Comparison of ENCODE assay signal across 8 mouse cellular contexts in genomic region chr6:66535966-66536365, GRCm38 (mm10). TPM values are rescaled to one million over a fixed set of nuclear protein-coding genes. Genes with fewer than 3 reads are reported as not detected.
A peak's percentile ranks its signal among the peaks of the same experiment; 100 is the strongest.
DNase-seq lines count a peak whose midpoint lies in the region; ATAC-seq and TF ChIP-seq lines count a peak whose summit lies in the region.

No protein-coding gene starts in this region.

- H3K36me3 ChIP-seq in embryonic facial prominence, embryonic 10.5 days (replicated peaks), result peaks cover 40% of the 10 kb centered on the region
- H3K36me3 ChIP-seq in intestine, embryonic 16.5 days (ENCODE audit: control insufficient read depth, insufficient read depth, low read length), result no peaks in the 10 kb centered on the region
- H3K36me3 ChIP-seq in neural tube, embryonic 15.5 days, result no peaks in the 10 kb centered on the region; the same call in 1 of the 2 replicates

- WGBS in embryonic facial prominence, embryonic 10.5 days, result 17% methylated on average over 7 of the region's 7 CpGs
- 11% methylated on average over 7 of the region's 7 CpGs for WGBS in intestine, embryonic 16.5 days
- 16% methylated on average over 7 of the region's 7 CpGs for WGBS in neural tube, embryonic 15.5 days

- no peak for ATAC-seq in intestine, embryonic 16.5 days
- ATAC-seq in neural tube, embryonic 15.5 days (ENCODE audit: low FRiP score), result no peak

- peaks cover 12% of the 10 kb centered on the region for H3K4me1 ChIP-seq in embryonic facial prominence, embryonic 10.5 days
- peaks cover 10% of the 10 kb centered on the region for H3K4me1 ChIP-seq in intestine, embryonic 16.5 days (ENCODE audit: control insufficient read depth, insufficient read depth, low read length)
- peaks cover 14% of the 10 kb centered on the region for H3K4me1 ChIP-seq in neural tube, embryonic 15.5 days

- no peaks in the 10 kb centered on the region for H3K9me3 ChIP-seq in embryonic facial prominence, embryonic 10.5 days
- H3K9me3 ChIP-seq in intestine, embryonic 16.5 days (ENCODE audit: control insufficient read depth, low read length), result no peaks in the 10 kb centered on the region
- no peaks in the 10 kb centered on the region for H3K9me3 ChIP-seq in neural tube, embryonic 15.5 days (replicated peaks)

- no peak overlapping the region for H3K27ac ChIP-seq in left cerebral cortex, adult 2 months
- peak overlapping the region; percentile 95 for H3K27ac ChIP-seq in embryonic facial prominence, embryonic 10.5 days (replicated peaks)
- peak overlapping the region; percentile 88; the same call in 1 of the 2 replicates for H3K27ac ChIP-seq in intestine, embryonic 16.5 days (ENCODE audit: low read length)
- H3K27ac ChIP-seq in neural tube, embryonic 15.5 days (replicated peaks), result peak overlapping the region; percentile 89

- H3K27me3 ChIP-seq in embryonic facial prominence, embryonic 10.5 days (replicated peaks; ENCODE audit: low read depth, poor library complexity, severe bottlenecking), result no peaks in the 10 kb centered on the region
- H3K27me3 ChIP-seq in intestine, embryonic 16.5 days (replicated peaks; ENCODE audit: control insufficient read depth, insufficient read depth, low read length), result no peaks in the 10 kb centered on the region
- no peaks in the 10 kb centered on the region for H3K27me3 ChIP-seq in neural tube, embryonic 15.5 days (replicated peaks)

- H3K4me3 ChIP-seq in left cerebral cortex, adult 2 months, result peak overlapping the region; percentile 68
- H3K4me3 ChIP-seq in embryonic facial prominence, embryonic 10.5 days, result peak overlapping the region; percentile 83
- peak overlapping the region; percentile 62 for H3K4me3 ChIP-seq in intestine, embryonic 16.5 days (ENCODE audit: low read length)
- peak overlapping the region; percentile 62 for H3K4me3 ChIP-seq in neural tube, embryonic 15.5 days (replicated peaks)

- DNase-seq in left cerebral cortex, adult 2 months (ENCODE audit: extremely low spot score in 1 of 2, low spot score in 2 of 2), result no peak
- no peak for DNase-seq in left cerebral cortex, adult 11 months (ENCODE audit: low spot score)
- DNase-seq in embryonic facial prominence, embryonic 10.5 days (ENCODE audit: low spot score), result no peak
- DNase-seq in cerebellum, adult 8-10 months, result no peak
- no peak for DNase-seq in left cerebral cortex, adult 9 months (ENCODE audit: low spot score in 2 of 2)
- DNase-seq in gastrocnemius, adult 18-20 months (ENCODE audit: low spot score), result no peak

- peak overlapping the region; percentile 59 for H3K4me2 ChIP-seq in intestine, embryonic 16.5 days (ENCODE audit: low read depth, low read length)
- peak overlapping the region; percentile 74 for H3K4me2 ChIP-seq in neural tube, embryonic 15.5 days

- peak overlapping the region; percentile 75 for H3K9ac ChIP-seq in intestine, embryonic 16.5 days (ENCODE audit: low read depth, low read length)
- peak overlapping the region; percentile 52 for H3K9ac ChIP-seq in neural tube, embryonic 15.5 days (replicated peaks)

- intact Hi-C loops in left cerebral cortex, adult 2 months (cut with DNase I), result loop anchor here (10.0 kb wide), 1 partner anchor 1491 kb away; the partner anchor contains the start of gene Smarcad1

- TF ChIP-seq CTCF in left cerebral cortex, adult 2 months (IDR thresholded peaks at IDR 0.05), result no peak

RNA-seq across cellular contexts. Expression of gene Mad2l1, which starts 0.8 kb away (rescaled TPM):
- 10 to 100 TPM in 1 of 2 experiments, 1 to 10 TPM in 1; 9.1 to 11.0 TPM for total RNA-seq in left cerebral cortex, adult 2 months (2021)
- 150 and 163 TPM in 2 replicates for polyA plus RNA-seq in embryonic facial prominence, embryonic 10.5 days (2016; fragmentation: Nextera tagmentation; extraction: Ambion mirVana)
- polyA plus RNA-seq in intestine, embryonic 16.5 days (2015; fragmentation: Nextera tagmentation; extraction: Ambion mirVana), result 69.2 and 84.4 TPM in 2 replicates
- 16.0 and 33.5 TPM in 2 replicates for polyA plus RNA-seq in neural tube, embryonic 15.5 days (2015; fragmentation: Nextera tagmentation; extraction: Ambion mirVana)
- under 1 TPM; 0.81 to 0.91 TPM for total RNA-seq in gastrocnemius, adult 18-20 months (2021)

RNA-seq across cellular contexts. Expression of gene Vmn1r32, which starts 23.9 kb away (rescaled TPM):
- not detected for total RNA-seq in left cerebral cortex, adult 2 months (2021)
- polyA plus RNA-seq in embryonic facial prominence, embryonic 10.5 days (2016; fragmentation: Nextera tagmentation; extraction: Ambion mirVana), result 0.13 and 0.14 TPM in 2 replicates
- polyA plus RNA-seq in intestine, embryonic 16.5 days (2015; fragmentation: Nextera tagmentation; extraction: Ambion mirVana), result 0.09 TPM in 1 of 2 replicates, not detected in the other
- not detected in 2 replicates for polyA plus RNA-seq in neural tube, embryonic 15.5 days (2015; fragmentation: Nextera tagmentation; extraction: Ambion mirVana)
- not detected for total RNA-seq in gastrocnemius, adult 18-20 months (2021)
